ENCODE assay signal across 8 mouse cellular contexts in genomic region chr6:30302156-30302555, GRCm38 (mm10). TPM values are rescaled to one million over a fixed set of nuclear protein-coding genes. Genes with fewer than 3 reads are reported as not detected.
A peak's percentile ranks its signal among the peaks of the same experiment; 100 is the strongest.
DNase-seq lines count a peak whose midpoint lies in the region; ATAC-seq and TF ChIP-seq lines count a peak whose summit lies in the region.

No protein-coding gene starts in this region.

- H3K27ac ChIP-seq in heart, embryonic 12.5 days (ENCODE audit: poor library complexity, severe bottlenecking) = peak overlapping the region; percentile 95
- no peak overlapping the region for H3K27ac ChIP-seq in MEL (ENCODE audit: control insufficient read depth, low read depth, low read length)
- peak overlapping the region; percentile 70; the same call in 1 of the 2 replicates for H3K27ac ChIP-seq in forebrain, postnatal 0 days (ENCODE audit: low read depth, low read length)
- H3K27ac ChIP-seq in macrophage = no peak overlapping the region

- H3K79me2 ChIP-seq in MEL (ENCODE audit: control insufficient read depth, insufficient read depth, low read length, poor library complexity) = no peaks in the 10 kb centered on the region
- H3K79me2 ChIP-seq in macrophage (ENCODE audit: inconsistent target) = peaks cover 66% of the 10 kb centered on the region

- TF ChIP-seq POLR2A in MEL (IDR thresholded peaks at IDR 0.05; ENCODE audit: control insufficient read depth in 1 of 2, insufficient read depth in 1 of 2, low read depth in 1 of 2, low read length in 2 of 2, poor library complexity in 1 of 2) = no peak

- no peak for ATAC-seq in heart, embryonic 12.5 days (ENCODE audit: insufficient number of reproducible peaks, low FRiP score)
- no peak for ATAC-seq in forebrain, postnatal 0 days
- ATAC-seq in megakaryocyte-erythroid progenitor cell, adult 5-6 weeks (replicated peaks; ENCODE audit: low FRiP score, low TSS enrichment, poor library complexity, severe bottlenecking) = no peak

- intact Hi-C loops in heart, postnatal 36 days (cut with DNase I) = loop anchor here (2.0 kb wide), 1 partner anchor 57 kb away; no protein-coding TSS in a partner anchor

- TF ChIP-seq CTCF in MEL (IDR thresholded peaks at IDR 0.05 in 2 of 3, conservative IDR thresholded peaks at IDR 0.05 in 1 of 3; ENCODE audit: control insufficient read depth in 1 of 3, insufficient read depth in 1 of 3, low read depth in 2 of 3, low read length in 3 of 3, poor library complexity in 1 of 3, severe bottlenecking in 1 of 3) = no peak
- no peak for TF ChIP-seq CTCF in forebrain, postnatal 0 days (IDR thresholded peaks at IDR 0.05; ENCODE audit: low read depth)

- H3K36me3 ChIP-seq in heart, embryonic 12.5 days = peaks cover 12% of the 10 kb centered on the region
- H3K36me3 ChIP-seq in MEL (ENCODE audit: control insufficient read depth in 1 of 2, insufficient read depth in 2 of 2, low read length in 2 of 2) (peaks cover 0 to 4% of the 10 kb centered on the region in 2 experiments; a peak in 3 of 4 replicates), macrophage (ENCODE audit: inconsistent target) (no peaks in the 10 kb centered on the region)
- H3K36me3 ChIP-seq in forebrain, postnatal 0 days (ENCODE audit: insufficient read depth) = peaks cover 10% of the 10 kb centered on the region; the same call in 1 of the 2 replicates

- DNase-seq in heart, postnatal 36 days = no peak
- DNase-seq in MEL (ENCODE audit: low read depth, low spot score) = no peak
- no peak for DNase-seq in forebrain, postnatal 0 days
- DNase-seq in layer of hippocampus, adult 9-11 months = no peak
- no peak for DNase-seq in frontal cortex, postnatal 14 days (ENCODE audit: low spot score in 2 of 2)

- 12% methylated on average over 4 of the region's 4 CpGs for WGBS in heart, embryonic 12.5 days
- WGBS in forebrain, postnatal 0 days = 2% methylated on average over 4 of the region's 4 CpGs
- 90% methylated on average over 4 of the region's 4 CpGs for WGBS in macrophage (ENCODE audit: missing documents)

- H3K27me3 ChIP-seq in heart, embryonic 12.5 days (replicated peaks) = no peaks in the 10 kb centered on the region
- no peaks in the 10 kb centered on the region for H3K27me3 ChIP-seq in MEL (ENCODE audit: control insufficient read depth in 1 of 2, insufficient read depth in 2 of 2, low read length in 2 of 2)
- H3K27me3 ChIP-seq in forebrain, postnatal 0 days (ENCODE audit: insufficient read depth, low read length) = no peaks in the 10 kb centered on the region

- peak overlapping the region; percentile 74 for H3K4me2 ChIP-seq in heart, embryonic 12.5 days
- peak overlapping the region; percentile 74 for H3K4me2 ChIP-seq in forebrain, postnatal 0 days (ENCODE audit: low read depth)

- H3K9me3 ChIP-seq in heart, embryonic 12.5 days (replicated peaks) = no peaks in the 10 kb centered on the region
- no peaks in the 10 kb centered on the region for H3K9me3 ChIP-seq in MEL (replicated peaks; ENCODE audit: insufficient read depth, low read length)
- H3K9me3 ChIP-seq in forebrain, postnatal 0 days (ENCODE audit: low read length) = no peaks in the 10 kb centered on the region

- peaks cover 22% of the 10 kb centered on the region for H3K4me1 ChIP-seq in heart, embryonic 12.5 days (replicated peaks)
- H3K4me1 ChIP-seq in MEL (ENCODE audit: control insufficient read depth in 1 of 2, insufficient read depth in 2 of 2, low read length in 2 of 2) = peaks cover 2 to 8% of the 10 kb centered on the region in 2 experiments; a peak in 1 of 4 replicates
- peaks cover 5% of the 10 kb centered on the region; the same call in 1 of the 2 replicates for H3K4me1 ChIP-seq in forebrain, postnatal 0 days (ENCODE audit: insufficient read depth)

- H3K9ac ChIP-seq in heart, embryonic 12.5 days = peak overlapping the region; percentile 69
- H3K9ac ChIP-seq in MEL (ENCODE audit: control insufficient read depth, low read depth, low read length, poor library complexity, severe bottlenecking) = no peak overlapping the region
- H3K9ac ChIP-seq in forebrain, postnatal 0 days = peak overlapping the region; percentile 47

- no peak for TF ChIP-seq RAD21 in MEL (IDR thresholded peaks at IDR 0.05; ENCODE audit: low read depth, low read length)

- peak overlapping the region; percentile 59 for H3K4me3 ChIP-seq in heart, embryonic 12.5 days
- H3K4me3 ChIP-seq in MEL (ENCODE audit: control insufficient read depth in 1 of 2, insufficient read depth in 1 of 2, low read depth in 2 of 2, low read length in 2 of 2) (no peak overlapping the region), macrophage (ENCODE audit: inconsistent target) (0 out of 2 replicates have a peak overlapping the region, but pooled peaks have one; percentile 68)
- peak overlapping the region; percentile 73 for H3K4me3 ChIP-seq in forebrain, postnatal 0 days (ENCODE audit: low read depth, low read length)

- TF ChIP-seq EP300 in MEL (IDR thresholded peaks at IDR 0.05; ENCODE audit: low read depth in 1 of 2, low read length in 2 of 2) = no peak

TF ChIP-seq in MEL, 35 proteins besides CTCF, POLR2A, EP300 and RAD21:
- TF ChIP-seq RCOR1 (IDR thresholded peaks at IDR 0.05; ENCODE audit: low read depth, low read length) = no peak
- 0 out of 2 replicates have a peak, but pooled peaks have one; percentile 19 for TF ChIP-seq CHD1 (IDR thresholded peaks at IDR 0.05; ENCODE audit: low read depth, low read length)

RNA-seq across cellular contexts. Expression of gene Ube2h, which starts 2.2 kb away (rescaled TPM):
- 69.3 and 70.9 TPM in 2 replicates for polyA plus RNA-seq in heart, embryonic 12.5 days (2016; fragmentation: Nextera tagmentation; extraction: Ambion mirVana)
- 10 to 100 TPM; 70.9 to 74.9 TPM for total RNA-seq in heart, postnatal 36 days (2021)
- 4.0 and 4.2 TPM in 2 replicates for total RNA-seq in MEL (2012; rRNA removed)
- polyA plus RNA-seq in MEL (2012; ENCODE audit: insufficient read depth in 1 of 2, insufficient read length in 2 of 2, low read depth in 1 of 2, low replicate concordance in 2 of 2, missing spikeins in 1 of 2) (1 to 10 TPM in 1 of 2 experiments, not detected in 1; 7.4 TPM), macrophage (2018) (20.2 to 32.8 TPM (median 32.4 TPM) in 3 replicates)
- total RNA-seq in forebrain, postnatal 0 days (2014; rRNA removed) = 33.3 and 42.7 TPM in 2 replicates
- polyA plus RNA-seq in forebrain, postnatal 0 days (2015; fragmentation: Nextera tagmentation; extraction: Ambion mirVana) = 31.3 and 37.7 TPM in 2 replicates
- 10 to 100 TPM; 12.8 to 31.3 (median 18.8) TPM for total RNA-seq in macrophage (2018; cell fraction: chromatin; rRNA removed)
- total RNA-seq in macrophage (2018; cell fraction: cytosol; rRNA removed) = 10 to 100 TPM; 24.0 to 60.3 (median 39.6) TPM
- total RNA-seq in macrophage (2018; cell fraction: nucleus; rRNA removed) = 10 to 100 TPM; 23.0 to 51.9 (median 33.3) TPM
- total RNA-seq in megakaryocyte-erythroid progenitor cell, adult 5-6 weeks (2014; fragmentation: Nextera tagmentation) = 6.0 and 8.5 TPM in 2 replicates
- 8.7 and 8.9 TPM in 2 replicates for total RNA-seq in megakaryocyte-erythroid progenitor cell, adult 5-6 weeks (2017)

Comparison
In these comparisons a context has a peak if more than half of its experiments do, and no peak if none do; other contexts are left out.
1. H3K27ac ChIP-seq: peak in heart, embryonic 12.5 days (single experiment) and forebrain, postnatal 0 days (single experiment); none in MEL (single experiment) and macrophage (single experiment).
2. H3K4me3 ChIP-seq: peak in heart, embryonic 12.5 days (single experiment), forebrain, postnatal 0 days (single experiment) and macrophage (single experiment); none in MEL (0 of 2).